Mouse (Mus musculus) embryonic stem cell, embryonic (primary cell): Measurements from ENCODE around the gene Ddx41.
"Not testable (repeated sequence)": the region's sequence is repeated elsewhere in the genome, so short reads cannot be mapped to it uniquely, and the experiment has no call there.

Experiments used
- CTCF ChIA-PET, 4 experiments: fragments of 300-600 bp in 2 of 4; fragments of 350-600 bp in 2 of 4; sonication (Branson Sonifier 250); formaldehyde crosslinking; loops; one replicate each; lab custom pipeline; 2022; ENCODE audit warnings: inconsistent platforms in 2 of 4; lab: Charles Lee
- POLR2A ChIA-PET, 4 experiments: fragments of 300-600 bp in 2 of 4; fragments of 350-600 bp in 2 of 4; sonication (Branson Sonifier 250); formaldehyde crosslinking; loops; one replicate each; lab custom pipeline; 2022; ENCODE audit warnings: antibody characterized with exemption in 4 of 4, inconsistent platforms in 1 of 4; lab: Charles Lee

The Ddx41 gene

DNA sequence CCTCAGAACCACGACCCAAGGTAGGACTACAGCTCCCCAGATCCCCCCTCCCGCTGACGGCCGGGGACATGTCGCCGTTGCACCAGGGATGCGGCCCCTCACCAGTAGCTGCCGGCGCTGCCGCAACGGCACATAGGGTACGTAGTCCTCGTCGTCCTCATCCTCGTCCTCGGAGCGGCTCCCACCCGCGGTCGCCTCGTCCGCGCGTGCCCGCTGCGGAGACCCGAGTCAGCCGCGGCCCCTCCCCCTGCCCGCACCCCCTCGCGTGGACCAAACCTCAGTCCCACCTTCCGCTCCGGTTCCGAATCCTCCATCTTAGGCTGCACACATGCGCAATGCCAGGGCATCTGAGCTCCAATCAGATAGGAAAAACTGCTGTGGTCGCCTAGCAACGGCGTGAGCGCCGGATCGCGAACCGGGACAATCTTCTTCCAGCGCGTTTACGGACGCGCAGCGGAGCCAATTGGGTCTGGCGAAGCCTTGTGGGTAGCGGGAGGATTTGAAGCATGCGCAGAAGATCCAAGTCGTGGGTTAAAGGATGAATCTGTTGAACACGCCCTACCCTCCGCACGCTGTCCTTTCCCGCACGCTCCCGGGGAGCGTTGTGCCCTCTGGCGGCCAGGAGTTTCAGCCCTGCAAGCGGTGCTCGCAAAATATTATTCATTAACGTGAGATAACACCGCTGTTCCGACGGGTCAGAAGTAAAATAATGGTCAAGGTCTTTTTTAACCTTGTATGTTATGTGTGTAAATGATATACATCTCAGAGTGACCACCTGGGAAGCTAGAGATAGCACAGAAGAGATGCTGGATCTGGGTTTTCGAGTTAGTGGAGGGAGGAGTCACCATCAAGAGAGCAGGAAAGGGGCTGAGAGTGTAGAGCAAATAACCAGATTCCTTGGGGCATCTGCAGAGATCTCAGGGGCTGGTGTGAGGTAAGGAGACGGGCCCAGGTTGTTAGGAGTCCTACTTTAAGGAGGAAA, at the start of gene Ddx41:
TSS of gene Ddx41 (minus strand) at position 465 of the 982 bp plus-strand sequence.
- ChIA-PET POLR2A (interaction anchor here in 3 of 4 experiments (0.6 to 2.4 kb wide), 43 partner anchors 9 to 778 kb away, joined by 3 to 10 read pairs (median 3); partner anchors contain the start of genes B230219D22Rik (in 2 of the 3), Caml (in 1 of the 3), Fam193b (in 1 of the 3) and Grk6 (in 1 of the 3)), CTCF (interaction anchor here (0.5 to 2.0 kb wide), 31 partner anchors 8 to 209 kb away, joined by 3 to 9 read pairs (median 3); partner anchors contain the start of genes Fam193b (in 1 of the 4) and Grk6 (in 1 of the 4))

DNA sequence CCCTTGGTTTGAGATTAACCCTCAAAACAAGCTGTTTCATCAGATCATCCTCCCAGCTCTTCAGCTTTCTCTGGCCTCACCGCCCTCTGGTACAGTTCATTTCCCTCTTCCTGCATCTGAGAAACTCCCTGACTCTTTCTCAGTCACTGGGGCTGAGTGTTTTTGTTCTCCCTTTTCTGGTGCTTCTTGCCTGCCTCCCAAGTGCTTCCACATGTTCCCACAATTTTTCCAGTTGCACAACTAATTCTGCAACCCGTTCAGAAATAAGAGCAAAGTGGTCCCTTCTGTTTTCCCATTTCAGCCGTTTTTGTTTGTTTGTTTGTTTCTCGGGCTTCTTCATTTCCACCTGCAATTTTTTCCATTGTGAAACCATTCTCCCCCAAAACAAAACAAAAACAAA, 41.6 kb upstream of the Ddx41 start:
- CTCF ChIA-PET = no interaction called here

GRCm38 (mm10) chr13:55576872-55577271, 40.4 kb upstream of the Ddx41 start:
- POLR2A ChIA-PET = interaction anchor here in 2 of 4 experiments (0.6 to 1.8 kb wide), 3 partner anchors 46 to 162 kb away, joined by 3 to 4 read pairs (median 3); partner anchors contain the start of genes B230219D22Rik (in 1 of the 2) and Caml (in 1 of the 2)
- CTCF ChIA-PET = not testable (repeated sequence)

More for the DNA sequence above, 41.6 kb upstream of the Ddx41 start:
- POLR2A ChIA-PET = no interaction called here

- POLR2A ChIA-PET = interaction anchor here (0.6 to 1.8 kb wide), 18 partner anchors 9 to 423 kb away, joined by 3 to 7 read pairs (median 4); partner anchors contain the start of genes B230219D22Rik (in 2 of the 4), Caml (in 2 of the 4), B4galt7 (in 1 of the 4) and Ddx46 (in 1 of the 4)
- CTCF ChIA-PET = interaction anchor here (0.5 to 1.2 kb wide), 8 partner anchors 31 to 181 kb away, joined by 3 to 9 read pairs (median 3); partner anchors contain the start of gene Ddx46 (in 1 of the 4)
These were observed 39.5 kb upstream of the Ddx41 start for GRCm38 (mm10) chr13:55575932-55576331.

GRCm38 (mm10) chr13:55574321-55574720, 37.9 kb upstream of the Ddx41 start:
- CTCF ChIA-PET = no interaction called here
- POLR2A ChIA-PET = interaction anchor here in 1 of 4 experiments (1.0 to 1.4 kb wide), 2 partner anchors 17 to 26 kb away, joined by 3 to 5 read pairs; no protein-coding TSS in a partner anchor

DNA sequence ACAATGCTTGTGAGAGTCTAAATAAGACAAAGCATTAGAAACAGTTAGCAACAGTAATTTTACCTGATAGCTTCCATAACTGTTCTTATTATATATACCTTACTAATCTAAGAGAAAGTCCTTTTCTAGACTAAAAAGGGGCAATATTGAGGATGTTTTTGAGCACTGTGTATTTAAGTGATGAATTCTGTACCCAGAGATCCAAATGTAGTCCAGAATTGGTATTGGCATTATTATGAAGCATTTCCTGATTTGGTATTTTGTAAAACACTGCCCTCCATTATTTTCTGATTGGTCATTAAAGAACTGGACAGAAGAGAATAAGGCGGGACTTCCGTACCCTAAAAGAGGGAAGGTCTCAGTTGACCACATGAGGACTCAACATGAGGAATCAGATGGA, 37.0 kb upstream of the Ddx41 start, which contains the start of gene Tmed9:
TSS of gene Tmed9 (plus strand) at position 301 of the 400 bp plus-strand sequence.
- ChIA-PET CTCF (interaction anchor here in 1 of 4 experiments (0.6 kb wide), 2 partner anchors 16 to 105 kb away, joined by 6 to 11 read pairs; no protein-coding TSS in a partner anchor), POLR2A (interaction anchor here in 3 of 4 experiments (0.8 to 1.3 kb wide), 7 partner anchors 10 to 468 kb away, joined by 3 to 5 read pairs (median 4); partner anchors contain the start of genes B4galt7 (in 1 of the 3) and Zfp346 (in 1 of the 3))

DNA sequence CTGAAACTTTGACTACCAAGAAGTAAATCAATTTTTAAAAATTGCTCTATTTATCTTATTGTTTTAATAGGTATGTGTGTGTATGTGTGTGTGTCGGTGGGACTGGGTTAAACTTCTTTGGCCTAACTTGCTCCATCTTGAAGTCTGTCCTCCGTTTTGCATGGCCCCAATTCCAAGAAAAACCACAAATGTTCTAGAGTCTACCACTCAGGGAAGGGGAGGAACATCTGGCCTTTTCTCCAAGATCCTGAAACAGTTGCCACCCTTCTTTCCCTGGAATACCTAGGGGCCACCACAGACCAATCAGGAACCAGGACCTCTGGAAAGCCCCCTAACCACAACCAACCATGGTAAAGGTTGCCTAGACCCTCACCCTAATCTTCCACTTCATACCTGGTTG, 35.5 kb upstream of the Ddx41 start:
- ChIA-PET CTCF (interaction anchor here in 2 of 4 experiments (0.6 to 0.7 kb wide), 4 partner anchors 8 to 251 kb away, joined by 3 to 6 read pairs (median 4); partner anchors contain the start of gene Prelid1 (in 1 of the 2)), POLR2A (interaction anchor here in 3 of 4 experiments (0.7 to 1.9 kb wide), 11 partner anchors 9 to 467 kb away, joined by 3 to 7 read pairs (median 3); partner anchors contain the start of gene Zfp346 (in 1 of the 3))

DNA sequence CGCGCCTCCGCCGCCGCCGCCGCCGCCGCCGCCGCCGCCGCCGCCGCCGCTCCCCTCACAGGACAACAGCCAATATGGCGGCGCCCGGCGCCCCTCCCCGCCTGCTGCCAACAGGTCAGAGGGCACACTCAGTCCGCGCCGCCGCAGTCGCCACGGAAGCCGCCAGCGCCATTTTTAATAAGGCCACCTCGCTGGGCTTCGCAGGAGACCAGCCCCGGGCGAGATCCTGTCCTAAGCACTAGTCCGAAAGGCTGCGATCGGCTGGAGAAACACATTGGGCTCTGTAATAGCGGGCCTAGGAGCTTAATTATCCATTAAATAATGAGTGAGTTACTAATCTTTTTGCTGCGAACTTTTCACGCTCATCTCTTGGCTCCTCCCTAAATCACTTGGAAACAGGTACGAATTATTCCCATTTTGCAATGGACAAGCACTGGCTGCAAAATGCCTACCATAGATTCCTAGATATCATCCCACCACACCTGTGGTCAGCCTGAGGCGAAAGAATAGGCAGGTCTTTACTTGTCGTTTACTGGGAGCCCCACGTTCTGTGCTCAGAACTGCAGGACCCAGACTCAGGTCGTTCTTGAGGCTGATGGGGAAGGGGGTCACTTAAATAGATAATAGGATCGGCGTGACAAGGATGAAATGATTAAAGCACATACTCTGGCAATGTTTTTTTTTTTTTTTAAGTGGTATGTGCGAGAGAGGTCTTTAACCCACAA, 34.7 kb upstream of the Ddx41 start, which contains the start of gene Fam193b:
TSS of gene Fam193b (minus strand) at position 94 of the 725 bp plus-strand sequence.
- CTCF ChIA-PET = interaction anchor here (0.5 to 1.2 kb wide), 5 partner anchors 35 to 705 kb away, joined by 3 to 6 read pairs (median 3); partner anchors contain the start of gene Ddx41 (in 2 of the 4)
- POLR2A ChIA-PET = interaction anchor here in 3 of 4 experiments (0.8 to 2.0 kb wide), 21 partner anchors 9 to 122 kb away, joined by 3 to 14 read pairs (median 4); partner anchors contain the start of genes Caml (in 2 of the 3), B230219D22Rik (in 1 of the 3), B4galt7 (in 1 of the 3) and Ddx41 (in 1 of the 3)

GRCm38 (mm10) chr13:55570286-55570973, 34.0 kb upstream of the Ddx41 start:
- CTCF ChIA-PET = interaction anchor here (0.5 to 1.2 kb wide), 5 partner anchors 34 to 706 kb away, joined by 3 to 6 read pairs (median 3); partner anchors contain the start of gene Ddx41 (in 2 of the 4)
- POLR2A ChIA-PET = interaction anchor here in 3 of 4 experiments (0.6 to 2.0 kb wide), 26 partner anchors 9 to 374 kb away, joined by 3 to 14 read pairs (median 4); partner anchors contain the start of genes Caml (in 2 of the 3), B230219D22Rik (in 1 of the 3), B4galt7 (in 1 of the 3) and Ddx41 (in 1 of the 3)

- ChIA-PET CTCF (interaction anchor here (0.6 to 1.2 kb wide), 4 partner anchors 33 to 258 kb away, joined by 3 to 6 read pairs (median 4); partner anchors contain the start of gene Ddx41 (in 2 of the 4)), POLR2A (interaction anchor here in 3 of 4 experiments (0.6 to 2.0 kb wide), 22 partner anchors 8 to 374 kb away, joined by 3 to 14 read pairs (median 4); partner anchors contain the start of genes Caml (in 2 of the 3), B4galt7 (in 1 of the 3), Ddx41 (in 1 of the 3) and Grk6 (in 1 of the 3))
These were observed 33.3 kb upstream of the Ddx41 start for GRCm38 (mm10) chr13:55569726-55570285.

- CTCF ChIA-PET = interaction anchor here in 2 of 4 experiments (0.5 to 0.6 kb wide), 2 partner anchors 218 to 921 kb away, joined by 3 to 5 read pairs; no protein-coding TSS in a partner anchor
- POLR2A ChIA-PET = interaction anchor here in 2 of 4 experiments (1.0 to 2.4 kb wide), 4 partner anchors 19 to 25 kb away, joined by 3 to 7 read pairs (median 4); no protein-coding TSS in a partner anchor
These were observed 32.1 kb upstream of the Ddx41 start for GRCm38 (mm10) chr13:55568524-55568923.

GRCm38 (mm10) chr13:55567949-55568348, 31.5 kb upstream of the Ddx41 start:
- CTCF ChIA-PET = interaction anchor here in 1 of 4 experiments (0.6 kb wide), 1 partner anchor 539 kb away, joined by 3 read pairs; no protein-coding TSS in a partner anchor
- POLR2A ChIA-PET = interaction anchor here in 2 of 4 experiments (1.0 to 2.4 kb wide), 5 partner anchors 19 to 45 kb away, joined by 3 to 7 read pairs (median 3); no protein-coding TSS in a partner anchor

DNA sequence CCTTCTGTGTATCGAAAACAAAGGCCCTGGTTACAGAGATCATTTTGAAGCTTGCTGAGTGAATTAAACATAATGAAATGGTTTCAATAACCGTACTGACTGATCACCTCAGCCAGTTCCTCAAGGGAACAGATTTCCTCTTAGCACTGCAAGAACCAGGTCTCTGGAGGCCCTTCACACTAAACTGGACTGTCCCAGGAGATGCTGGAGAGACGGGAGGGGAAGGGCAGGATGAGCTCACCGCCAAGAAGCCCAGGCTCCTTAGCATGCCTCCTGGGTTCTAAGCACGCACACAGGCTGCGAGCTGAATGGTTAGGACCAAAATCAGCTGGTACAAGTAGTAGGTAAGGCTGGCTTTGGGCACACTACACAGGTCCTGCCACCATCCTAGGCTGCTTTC, 30.5 kb upstream of the Ddx41 start:
- ChIA-PET CTCF (no interaction called here), POLR2A (interaction anchor here in 2 of 4 experiments (1.1 to 2.4 kb wide), 5 partner anchors 9 to 44 kb away, joined by 3 to 7 read pairs (median 5); partner anchors contain the start of gene Ddx41 (in 1 of the 2))

- CTCF ChIA-PET = interaction anchor here in 1 of 4 experiments (0.6 kb wide), 1 partner anchor 9 kb away, joined by 3 read pairs; no protein-coding TSS in a partner anchor
- POLR2A ChIA-PET = interaction anchor here in 2 of 4 experiments (1.1 to 1.6 kb wide), 6 partner anchors 9 to 36 kb away, joined by 3 to 4 read pairs (median 3); partner anchors contain the start of gene B4galt7 (in 1 of the 2)
These were observed 26.9 kb upstream of the Ddx41 start for GRCm38 (mm10) chr13:55563266-55563879.
